Mouse (Mus musculus): Measurements from ENCODE around the gene Ap1b1. TPM values are rescaled to one million over a fixed set of nuclear protein-coding genes. Genes with fewer than 3 reads are reported as not detected.

Ap1b1 gene
- polyA plus RNA-seq, 1 experiment, result 65.8 TPM

DNA sequence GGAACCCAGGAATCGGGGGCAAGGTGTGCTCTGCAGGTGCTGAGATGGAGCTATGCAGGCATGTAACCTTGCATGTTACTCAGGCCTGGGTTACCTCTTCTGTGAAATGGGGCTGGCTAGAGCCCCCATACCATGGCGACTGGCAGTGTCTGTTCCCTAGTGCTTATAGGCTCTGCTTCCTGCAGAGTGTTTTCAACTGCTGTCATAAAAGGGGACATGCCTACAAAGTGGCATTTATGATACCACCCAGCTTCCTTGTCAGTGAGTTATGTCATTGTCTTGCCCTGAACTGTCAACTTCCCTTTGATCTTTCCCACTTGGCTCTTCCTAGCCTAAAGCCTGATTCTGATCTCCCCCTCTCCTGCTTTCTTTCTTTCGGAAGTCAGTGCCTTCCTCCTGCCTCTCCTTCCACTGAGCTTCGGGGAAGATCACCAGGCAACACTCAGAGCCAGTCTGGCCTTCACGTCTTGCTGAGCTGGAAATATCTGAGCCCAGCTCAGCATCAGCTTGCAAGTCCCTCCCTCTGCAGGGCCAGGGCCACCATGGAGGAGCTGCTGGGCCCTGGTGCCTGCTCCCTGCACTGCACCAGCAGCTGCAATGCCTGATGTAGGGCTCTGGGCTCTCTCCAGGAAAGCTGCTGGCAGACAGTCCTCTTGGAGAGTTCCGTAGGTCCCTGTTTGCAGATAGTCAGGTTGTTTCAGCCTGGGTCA, 23.4 kb upstream of the Ap1b1 start:
- H3K27ac ChIP-seq (ENCODE audit: insufficient read depth, low read length), result no peak overlapping the region
- TF ChIP-seq POLR2A (IDR thresholded peaks at IDR 0.05; ENCODE audit: low read depth, low read length) (no peak), CTCF (IDR thresholded peaks at IDR 0.05; ENCODE audit: borderline replicate concordance, insufficient read depth, low read length) (no peak)
- H3K4me1 ChIP-seq (ENCODE audit: control insufficient read depth, insufficient read depth, low read length), result no peaks in the 10 kb centered on the region
- no peak overlapping the region for H3K4me3 ChIP-seq (ENCODE audit: insufficient read depth, low read length)

DNA sequence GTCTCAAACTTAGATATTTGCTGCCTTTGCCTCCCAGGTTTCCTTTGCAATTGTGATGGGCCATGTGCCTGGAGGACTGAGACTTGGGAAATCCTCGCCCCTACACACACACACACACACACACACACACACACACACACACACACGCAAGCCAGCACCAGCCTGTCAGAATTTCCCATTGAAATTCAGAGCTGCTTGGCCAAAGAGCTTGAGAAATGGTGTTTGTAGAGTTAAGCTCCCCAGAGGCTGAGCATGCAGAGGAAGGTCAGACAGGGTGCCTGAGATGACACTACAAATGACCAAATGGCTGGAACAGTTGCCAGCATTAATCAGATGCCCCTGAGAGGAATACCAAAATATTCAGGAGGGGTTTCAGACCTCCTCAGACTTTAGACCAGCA, 20.3 kb upstream of the Ap1b1 start:
- no peaks in the 10 kb centered on the region for H3K4me1 ChIP-seq (ENCODE audit: control insufficient read depth, insufficient read depth, low read length)
- no peak overlapping the region for H3K27ac ChIP-seq (ENCODE audit: insufficient read depth, low read length)
- no peak for TF ChIP-seq POLR2A (IDR thresholded peaks at IDR 0.05; ENCODE audit: low read depth, low read length)
- no peak overlapping the region for H3K4me3 ChIP-seq (ENCODE audit: insufficient read depth, low read length)

DNA sequence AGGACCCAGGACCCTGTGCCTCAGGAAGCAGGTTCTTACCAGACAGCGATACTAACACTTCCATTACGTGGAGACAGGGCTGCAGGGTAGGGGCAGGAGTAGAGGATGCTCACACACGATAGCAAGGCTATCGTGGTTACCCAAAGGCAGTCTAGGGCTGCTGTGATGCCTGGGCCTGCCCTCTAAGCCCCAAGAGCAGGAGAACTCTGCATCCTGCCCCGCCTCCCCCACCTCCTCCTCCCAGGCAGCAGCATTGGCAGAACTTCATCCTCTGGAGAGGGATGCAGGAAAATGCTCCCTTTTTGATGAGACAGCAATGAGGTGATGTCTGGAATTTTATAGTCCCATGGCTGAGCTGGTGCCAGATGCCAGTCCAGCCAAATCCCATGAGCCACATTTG, 19.7 kb upstream of the Ap1b1 start:
- no peak for TF ChIP-seq POLR2A (IDR thresholded peaks at IDR 0.05; ENCODE audit: low read depth, low read length)
- no peak for TF ChIP-seq CTCF (IDR thresholded peaks at IDR 0.05; ENCODE audit: borderline replicate concordance, insufficient read depth, low read length)
- no peak overlapping the region for H3K4me3 ChIP-seq (ENCODE audit: insufficient read depth, low read length)
- H3K27ac ChIP-seq (ENCODE audit: insufficient read depth, low read length), result no peak overlapping the region
- H3K4me1 ChIP-seq (ENCODE audit: control insufficient read depth, insufficient read depth, low read length), result no peaks in the 10 kb centered on the region

DNA sequence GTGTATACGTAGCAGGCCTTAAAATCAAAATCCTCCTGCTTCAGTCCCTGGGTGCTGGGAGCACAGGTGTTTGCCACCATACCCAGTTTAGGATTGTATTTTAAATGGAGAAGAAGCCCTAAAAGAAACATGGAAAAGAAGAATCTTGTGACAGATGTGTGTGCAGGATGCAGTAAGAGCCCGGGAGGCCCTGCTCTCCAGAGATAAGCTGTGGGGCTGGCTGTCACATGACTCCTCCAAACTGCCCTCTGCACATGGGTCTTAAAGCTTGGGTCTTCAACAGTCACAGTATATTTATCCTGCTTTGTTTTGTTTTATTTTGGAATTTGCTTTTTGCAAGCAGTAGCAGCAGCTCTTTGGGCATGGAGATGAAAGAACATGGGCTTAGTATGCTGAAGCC, 19.1 kb upstream of the Ap1b1 start:
- Histone ChIP-seq H3K4me1 (ENCODE audit: control insufficient read depth, insufficient read depth, low read length) (no peaks in the 10 kb centered on the region), H3K4me3 (ENCODE audit: insufficient read depth, low read length) (no peak overlapping the region)
- TF ChIP-seq CTCF (IDR thresholded peaks at IDR 0.05; ENCODE audit: borderline replicate concordance, insufficient read depth, low read length) (no peak), POLR2A (IDR thresholded peaks at IDR 0.05; ENCODE audit: low read depth, low read length) (no peak)

DNA sequence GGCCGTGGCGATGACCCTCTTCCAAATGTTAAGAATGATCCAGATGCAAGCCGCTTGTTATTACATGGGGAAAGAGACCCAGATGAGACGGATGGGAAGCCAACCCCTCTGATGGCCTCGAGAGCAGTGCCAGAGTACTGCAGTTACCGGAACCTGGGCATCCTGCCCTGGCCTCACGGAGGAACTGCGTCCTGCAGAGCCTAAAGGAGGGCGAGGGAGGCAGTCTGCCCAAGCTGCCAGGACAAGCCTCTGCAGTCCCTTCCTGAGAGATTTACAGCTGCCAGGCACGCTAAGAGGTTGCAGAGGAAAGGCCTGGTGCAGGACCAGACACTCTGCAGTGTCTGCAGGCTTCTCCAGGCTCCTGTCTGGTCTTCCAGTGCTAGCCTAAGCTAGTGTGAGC, 18.2 kb upstream of the Ap1b1 start:
- no peak overlapping the region for H3K4me3 ChIP-seq (ENCODE audit: insufficient read depth, low read length)
- TF ChIP-seq CTCF (IDR thresholded peaks at IDR 0.05; ENCODE audit: borderline replicate concordance, insufficient read depth, low read length) (no peak), POLR2A (IDR thresholded peaks at IDR 0.05; ENCODE audit: low read depth, low read length) (no peak)
- H3K4me1 ChIP-seq (ENCODE audit: control insufficient read depth, insufficient read depth, low read length), result no peaks in the 10 kb centered on the region
- H3K27ac ChIP-seq (ENCODE audit: insufficient read depth, low read length), result no peak overlapping the region

More for the DNA sequence above, 19.1 kb upstream of the Ap1b1 start:
- H3K27ac ChIP-seq (ENCODE audit: insufficient read depth, low read length), result no peak overlapping the region

DNA sequence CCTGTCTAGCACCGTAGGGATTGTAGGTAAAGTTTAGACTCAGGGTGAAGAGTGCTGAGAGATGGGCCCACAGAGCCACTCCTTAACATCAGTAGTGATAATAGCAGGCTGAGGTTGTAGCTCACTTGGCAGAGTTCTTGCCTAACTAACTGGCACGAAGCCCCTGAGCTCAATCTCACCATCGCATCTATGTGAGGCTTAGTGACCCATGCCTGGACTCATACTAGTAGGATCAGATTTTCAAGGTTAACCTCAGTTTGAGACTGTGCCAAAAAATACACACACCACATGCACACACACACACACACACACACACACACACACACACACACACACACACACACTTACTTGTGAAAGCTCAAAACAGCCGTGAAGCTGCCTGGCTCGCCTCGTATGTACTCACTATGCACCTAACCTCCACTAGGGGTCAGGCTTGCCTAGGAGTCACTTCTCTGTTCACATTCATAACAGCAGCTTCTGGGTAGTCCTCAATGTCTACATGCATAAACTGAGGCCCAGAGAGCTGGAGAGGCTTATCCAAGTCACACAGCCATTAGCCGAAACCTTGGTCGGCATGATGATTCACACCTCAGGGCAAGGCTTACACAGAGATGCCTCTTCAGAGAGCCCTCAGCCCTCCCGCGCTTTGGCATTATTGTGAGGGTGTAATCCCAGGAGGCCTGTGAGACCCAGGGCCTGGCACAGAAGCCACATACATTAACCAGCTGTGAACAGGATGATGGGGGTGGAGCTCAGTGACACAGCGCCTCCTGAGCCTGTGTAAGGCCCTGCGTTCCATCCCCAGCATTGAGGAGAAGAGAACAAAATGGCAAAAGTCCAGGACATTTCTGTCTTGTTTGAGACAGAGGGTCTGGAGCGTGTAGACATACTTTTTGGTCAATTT, 13.4 kb upstream of the Ap1b1 start:
- no peak for TF ChIP-seq POLR2A (IDR thresholded peaks at IDR 0.05; ENCODE audit: low read depth, low read length)
- peak; percentile 74; the same call in 1 of the 2 replicates for TF ChIP-seq CTCF (IDR thresholded peaks at IDR 0.05; ENCODE audit: borderline replicate concordance, insufficient read depth, low read length)
- no peaks in the 10 kb centered on the region for H3K4me1 ChIP-seq (ENCODE audit: control insufficient read depth, insufficient read depth, low read length)
- H3K27ac ChIP-seq (ENCODE audit: insufficient read depth, low read length), result no peak overlapping the region
- no peak overlapping the region for H3K4me3 ChIP-seq (ENCODE audit: insufficient read depth, low read length)

DNA sequence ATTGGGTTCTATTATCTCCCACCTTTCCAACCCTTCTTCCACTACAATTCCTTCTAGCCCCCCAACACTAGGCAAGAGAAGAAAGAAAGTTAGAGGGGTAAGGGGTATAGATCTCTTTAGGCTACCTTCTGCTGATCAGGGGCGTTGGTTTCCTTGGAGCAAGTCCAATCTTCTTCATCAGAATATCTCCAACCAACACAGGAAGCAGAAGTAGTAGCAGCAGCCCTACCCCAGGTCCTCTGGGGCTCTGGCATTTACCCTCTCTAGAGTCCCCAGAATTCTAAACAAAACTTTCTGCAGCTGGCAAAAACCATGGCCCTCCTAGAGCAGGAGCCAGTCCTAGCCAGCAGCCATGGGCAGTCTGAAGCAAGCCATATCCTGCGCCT, 12.8 kb upstream of the Ap1b1 start:
- TF ChIP-seq CTCF (IDR thresholded peaks at IDR 0.05; ENCODE audit: borderline replicate concordance, insufficient read depth, low read length), result no peak
- TF ChIP-seq POLR2A (IDR thresholded peaks at IDR 0.05; ENCODE audit: low read depth, low read length), result no peak
- H3K4me1 ChIP-seq (ENCODE audit: control insufficient read depth, insufficient read depth, low read length), result no peaks in the 10 kb centered on the region
- H3K27ac ChIP-seq (ENCODE audit: insufficient read depth, low read length), result no peak overlapping the region
- H3K4me3 ChIP-seq (ENCODE audit: insufficient read depth, low read length), result no peak overlapping the region

DNA sequence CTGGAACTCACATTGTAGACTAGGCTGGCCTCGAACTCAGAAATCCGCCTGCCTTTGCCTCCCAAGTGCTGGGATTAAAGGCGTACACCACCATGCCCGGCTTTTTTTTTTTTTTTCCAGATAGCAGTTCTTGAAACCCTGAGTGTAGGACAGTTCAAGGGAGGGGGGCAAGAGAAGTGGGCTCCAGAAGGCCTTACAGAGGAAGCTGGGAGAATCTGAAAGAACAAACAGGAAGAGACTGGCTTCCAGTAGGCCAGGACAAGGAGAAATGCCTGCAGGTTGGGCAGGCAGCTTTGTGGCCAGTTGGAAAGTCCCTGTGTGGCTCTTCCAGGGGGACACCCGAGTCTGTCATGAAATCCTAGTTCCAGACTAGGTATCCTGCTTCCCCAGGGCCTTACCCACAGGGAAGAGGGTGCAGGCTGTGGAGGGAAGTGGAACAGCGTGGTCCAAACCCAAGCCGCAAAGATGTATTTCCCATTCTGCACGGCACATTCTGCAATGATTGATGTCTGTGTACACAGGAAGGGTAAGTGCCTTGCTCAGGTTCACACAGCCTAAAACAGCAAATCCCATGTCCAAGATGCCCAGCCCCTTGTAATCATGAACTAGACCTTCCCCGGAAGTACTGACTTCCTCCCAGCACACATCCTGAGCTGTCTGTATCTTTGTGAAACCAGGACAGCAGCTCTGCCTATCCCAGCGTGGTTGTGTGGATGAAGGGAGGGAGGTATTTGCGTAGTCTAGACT, 12.1 kb upstream of the Ap1b1 start:
- Histone ChIP-seq H3K27ac (ENCODE audit: insufficient read depth, low read length) (no peak overlapping the region), H3K4me1 (ENCODE audit: control insufficient read depth, insufficient read depth, low read length) (no peaks in the 10 kb centered on the region), H3K4me3 (ENCODE audit: insufficient read depth, low read length) (no peak overlapping the region)
- TF ChIP-seq POLR2A (IDR thresholded peaks at IDR 0.05; ENCODE audit: low read depth, low read length) (no peak), CTCF (IDR thresholded peaks at IDR 0.05; ENCODE audit: borderline replicate concordance, insufficient read depth, low read length) (no peak)

DNA sequence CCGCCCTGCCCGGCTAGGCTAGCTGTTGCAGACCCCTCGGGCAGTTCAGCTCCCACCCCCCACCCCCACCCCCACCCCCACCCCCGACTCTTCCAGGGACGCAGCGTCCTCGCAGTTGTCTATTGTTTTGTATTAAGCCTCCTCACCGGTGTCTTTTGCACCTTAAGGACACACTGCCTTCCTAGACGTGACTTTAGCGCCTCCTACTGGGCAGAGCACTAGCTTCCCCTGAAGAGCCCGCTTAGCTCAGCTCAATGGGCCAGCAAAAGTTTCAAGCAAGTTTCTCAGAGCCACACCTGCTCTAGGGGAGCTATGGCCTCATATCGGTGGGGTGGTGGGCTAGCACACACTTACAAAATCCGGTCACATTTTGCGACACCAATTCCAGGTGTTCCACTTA, 11.0 kb upstream of the Ap1b1 start:
- no peak overlapping the region for H3K27ac ChIP-seq (ENCODE audit: insufficient read depth, low read length)
- H3K4me3 ChIP-seq (ENCODE audit: insufficient read depth, low read length), result no peak overlapping the region
- no peaks in the 10 kb centered on the region for H3K4me1 ChIP-seq (ENCODE audit: control insufficient read depth, insufficient read depth, low read length)
- TF ChIP-seq CTCF (IDR thresholded peaks at IDR 0.05; ENCODE audit: borderline replicate concordance, insufficient read depth, low read length) (peak; percentile 83; the same call in 1 of the 2 replicates), POLR2A (IDR thresholded peaks at IDR 0.05; ENCODE audit: low read depth, low read length) (no peak)

Measured in embryonic fibroblast, embryonic 13.5 days (primary cell).